Mouse (Mus musculus): ENCODE measurements around the gene Jun. TPM values are rescaled to one million over a fixed set of nuclear protein-coding genes. Genes with fewer than 3 reads are reported as not detected.

Gene Jun
- polyA plus RNA-seq, 1 experiment from 2014 or later = 62.9 TPM

DNA sequence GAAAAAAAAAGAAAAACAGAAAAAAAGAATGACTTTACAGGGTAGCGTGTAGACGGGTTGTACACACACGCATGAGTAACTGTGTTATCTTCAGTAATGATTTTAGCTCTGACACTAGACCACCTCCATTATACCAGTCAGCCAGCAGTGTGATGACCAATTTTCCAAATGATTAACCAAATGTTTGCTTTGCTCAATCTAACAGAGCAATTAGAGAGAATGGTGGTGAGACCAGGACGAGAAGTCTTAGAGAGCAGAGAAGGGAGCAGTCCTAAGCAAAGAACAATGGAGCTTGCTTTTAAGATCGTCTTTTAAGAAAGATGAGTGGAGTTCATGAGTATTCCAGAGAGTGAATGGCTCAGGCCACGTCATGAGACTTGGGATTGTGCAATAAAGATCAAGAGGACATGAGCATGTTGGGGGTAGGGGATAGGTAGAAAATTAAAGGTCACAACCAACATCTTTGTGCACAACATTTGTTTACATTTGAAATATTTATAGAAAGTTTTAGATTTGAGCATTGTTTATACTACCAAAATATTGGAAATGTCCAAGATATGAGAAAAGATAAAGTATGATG lies 46.7 kb downstream of the Jun start:
- H3K27me3 ChIP-seq (replicated peaks; ENCODE audit: control insufficient read depth, insufficient read depth, low read length) = no peaks in the 10 kb centered on the region
- H3K36me3 ChIP-seq (ENCODE audit: control insufficient read depth, insufficient read depth, low read length) = no peaks in the 10 kb centered on the region
- no peak overlapping the region for H3K4me2 ChIP-seq (ENCODE audit: low read length)
- H3K4me3 ChIP-seq (ENCODE audit: low read length) = no peak overlapping the region
- H3K27ac ChIP-seq (ENCODE audit: low read depth, low read length) = no peak overlapping the region
- H3K9ac ChIP-seq (ENCODE audit: low read depth, low read length) = no peak overlapping the region
- WGBS = 69% methylated on average over 6 of the region's 6 CpGs
- H3K9me3 ChIP-seq (ENCODE audit: control insufficient read depth, low read length) = no peaks in the 10 kb centered on the region
- H3K4me1 ChIP-seq (ENCODE audit: control insufficient read depth, insufficient read depth, low read depth, low read length) = peaks cover 2% of the 10 kb centered on the region; the same call in 1 of the 2 replicates
- no peak for ATAC-seq

DNA sequence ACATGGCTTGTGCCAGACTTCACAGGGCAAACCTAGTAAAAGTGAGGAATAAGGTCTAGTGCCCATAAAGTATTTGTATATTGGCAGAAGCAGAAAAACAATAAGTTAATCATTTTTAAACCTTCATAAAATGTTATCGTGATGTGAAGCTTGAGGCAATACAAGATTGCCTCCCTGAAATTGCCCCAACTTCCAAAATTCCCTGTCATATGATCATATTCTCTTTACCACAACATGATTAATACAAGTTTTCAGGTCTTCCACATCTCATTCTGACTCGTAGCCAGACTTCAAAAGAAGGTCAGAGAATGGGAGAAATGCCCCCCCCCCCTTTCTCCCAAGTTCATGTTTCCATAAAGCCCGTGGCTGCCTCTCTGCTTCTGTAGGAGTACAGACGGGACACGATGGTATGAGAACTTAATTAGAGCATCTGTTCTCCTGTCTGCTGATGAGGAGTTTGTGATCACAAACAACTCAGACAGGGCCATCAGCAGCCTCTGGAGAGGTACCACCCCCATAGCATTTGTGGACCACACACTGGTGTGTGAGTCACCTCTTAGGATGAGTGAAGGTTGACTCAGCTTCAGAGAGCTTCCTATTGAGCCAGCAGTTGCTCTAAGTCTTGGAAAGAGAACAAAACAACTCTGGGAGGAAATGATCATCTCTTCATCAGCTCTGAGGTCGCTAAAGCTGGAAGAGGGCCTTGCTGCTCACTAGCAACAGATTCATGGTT lies 50.8 kb downstream of the Jun start:
- Histone ChIP-seq H3K9me3 (ENCODE audit: control insufficient read depth, low read length) (no peaks in the 10 kb centered on the region), H3K36me3 (ENCODE audit: control insufficient read depth, insufficient read depth, low read length) (no peaks in the 10 kb centered on the region), H3K27me3 (replicated peaks; ENCODE audit: control insufficient read depth, insufficient read depth, low read length) (no peaks in the 10 kb centered on the region), H3K4me1 (ENCODE audit: control insufficient read depth, insufficient read depth, low read depth, low read length) (no peaks in the 10 kb centered on the region), H3K27ac (ENCODE audit: low read depth, low read length) (no peak overlapping the region), H3K9ac (ENCODE audit: low read depth, low read length) (no peak overlapping the region), H3K4me2 (ENCODE audit: low read length) (no peak overlapping the region), H3K4me3 (ENCODE audit: low read length) (no peak overlapping the region)
- no peak for ATAC-seq
- WGBS = 63% methylated on average over 6 of the region's 6 CpGs

DNA sequence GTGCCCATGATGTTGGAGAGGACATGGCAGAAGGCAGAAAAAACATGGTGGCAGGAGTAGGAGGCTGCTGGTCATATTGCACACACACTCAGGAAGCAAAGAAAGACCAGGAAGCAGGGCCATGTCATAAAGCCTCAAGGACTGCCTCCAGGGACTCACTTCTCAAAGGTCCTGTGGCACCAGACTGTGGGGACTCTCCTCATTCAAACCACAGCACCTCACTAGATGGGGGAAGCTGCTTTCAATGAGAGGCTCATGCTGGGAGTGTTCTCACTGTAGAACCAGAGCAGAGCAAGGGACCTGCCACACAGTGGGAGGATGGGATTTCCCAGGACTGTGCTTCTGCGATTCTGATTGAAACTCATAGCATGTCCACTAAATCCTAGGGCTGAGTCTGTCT lies 51.9 kb downstream of the Jun start:
- no peaks in the 10 kb centered on the region for H3K27me3 ChIP-seq (replicated peaks; ENCODE audit: control insufficient read depth, insufficient read depth, low read length)
- ATAC-seq = no peak
- no peaks in the 10 kb centered on the region for H3K4me1 ChIP-seq (ENCODE audit: control insufficient read depth, insufficient read depth, low read depth, low read length)
- no peak overlapping the region for H3K4me3 ChIP-seq (ENCODE audit: low read length)
- no peaks in the 10 kb centered on the region for H3K36me3 ChIP-seq (ENCODE audit: control insufficient read depth, insufficient read depth, low read length)
- H3K9ac ChIP-seq (ENCODE audit: low read depth, low read length) = no peak overlapping the region
- 84% methylated on average over 1 of the region's 1 CpGs for WGBS
- no peak overlapping the region for H3K27ac ChIP-seq (ENCODE audit: low read depth, low read length)
- no peaks in the 10 kb centered on the region for H3K9me3 ChIP-seq (ENCODE audit: control insufficient read depth, low read length)
- no peak overlapping the region for H3K4me2 ChIP-seq (ENCODE audit: low read length)

DNA sequence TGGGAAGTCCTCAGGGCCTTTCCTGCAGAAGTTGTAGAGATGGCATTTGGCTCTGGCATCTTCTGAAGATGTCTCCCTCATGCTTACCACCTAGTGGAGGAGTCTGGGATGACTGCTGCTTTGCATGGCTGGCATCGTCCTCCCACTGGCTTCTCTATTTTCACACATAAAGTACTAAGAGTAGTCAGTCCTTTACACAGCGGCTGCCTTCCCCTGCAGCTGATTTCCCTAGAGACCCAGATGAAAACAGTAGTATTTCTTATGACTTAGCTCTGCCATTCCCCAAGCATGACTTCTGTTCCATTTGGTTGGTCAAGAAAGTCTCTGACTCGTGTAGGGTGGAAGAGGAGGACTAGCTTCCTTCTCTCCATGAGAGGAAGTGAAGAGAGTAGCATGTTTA lies 52.8 kb downstream of the Jun start:
- WGBS = 62% methylated on average over 3 of the region's 3 CpGs
- Histone ChIP-seq H3K36me3 (ENCODE audit: control insufficient read depth, insufficient read depth, low read length) (no peaks in the 10 kb centered on the region), H3K9ac (ENCODE audit: low read depth, low read length) (no peak overlapping the region), H3K9me3 (ENCODE audit: control insufficient read depth, low read length) (no peaks in the 10 kb centered on the region), H3K27ac (ENCODE audit: low read depth, low read length) (no peak overlapping the region), H3K4me2 (ENCODE audit: low read length) (no peak overlapping the region), H3K27me3 (replicated peaks; ENCODE audit: control insufficient read depth, insufficient read depth, low read length) (no peaks in the 10 kb centered on the region), H3K4me3 (ENCODE audit: low read length) (no peak overlapping the region), H3K4me1 (ENCODE audit: control insufficient read depth, insufficient read depth, low read depth, low read length) (no peaks in the 10 kb centered on the region)
- no peak for ATAC-seq

Other genes with a start within 250 kb of the Jun start
- 0.15 and 0.19 TPM in 2 replicates for gene Eqtn, start 123.4 kb downstream of the Jun start, polyA plus RNA-seq (2015; fragmentation: Nextera tagmentation; extraction: Ambion mirVana)
- gene Mysm1, start 73.1 kb downstream of the Jun start, polyA plus RNA-seq (2015; fragmentation: Nextera tagmentation; extraction: Ambion mirVana) = 22.4 and 22.5 TPM in 2 replicates